Mouse (Mus musculus) gastrocnemius, postnatal 4 days (tissue): ENCODE results near the gene Vps25. TPM values are rescaled to one million over a fixed set of nuclear protein-coding genes. Genes with fewer than 3 reads are reported as not detected.
A peak's percentile ranks its signal among the peaks of the same experiment; 100 is the strongest.

Experiments used
- DNase-seq, 2 experiments: peaks; one replicate each; pipeline ENCODE4 v3.0.0; 2021 to 2022; ENCODE audit warnings: low spot score in 2 of 2, mixed read lengths in 2 of 2
- long read RNA-seq, 2 experiments: library from polyadenylated mRNA; stranded (forward); transcript quantifications; one replicate each; pipeline ENCODE4 v2.0.0; 2021
- total RNA-seq, 2 experiments: library from RNA; stranded (reverse); gene quantifications; 2 replicates each; pipeline ENCODE4 v1.2.3; 2021

Vps25 gene
- total RNA-seq = 10 to 100 TPM; 48.6 to 48.8 TPM
- long read RNA-seq, experiment 1, transcript Vps25-202 (6 exons, 1,106 nt) = major isoform, 81 of 86 reads
- long read RNA-seq, experiment 1, partial matches to known transcripts = 0 of 86 reads
- long read RNA-seq, experiment 1, other reads (novel, unspliced or antisense) = 0 of 86 reads
- long read RNA-seq, experiment 2, transcript Vps25-202 (6 exons, 1,106 nt) = major isoform, 61 of 70 reads
- long read RNA-seq, experiment 2, partial matches to known transcripts = 0 of 70 reads
- long read RNA-seq, experiment 2, other reads (novel, unspliced or antisense) = 3 of 70 reads

DNA sequence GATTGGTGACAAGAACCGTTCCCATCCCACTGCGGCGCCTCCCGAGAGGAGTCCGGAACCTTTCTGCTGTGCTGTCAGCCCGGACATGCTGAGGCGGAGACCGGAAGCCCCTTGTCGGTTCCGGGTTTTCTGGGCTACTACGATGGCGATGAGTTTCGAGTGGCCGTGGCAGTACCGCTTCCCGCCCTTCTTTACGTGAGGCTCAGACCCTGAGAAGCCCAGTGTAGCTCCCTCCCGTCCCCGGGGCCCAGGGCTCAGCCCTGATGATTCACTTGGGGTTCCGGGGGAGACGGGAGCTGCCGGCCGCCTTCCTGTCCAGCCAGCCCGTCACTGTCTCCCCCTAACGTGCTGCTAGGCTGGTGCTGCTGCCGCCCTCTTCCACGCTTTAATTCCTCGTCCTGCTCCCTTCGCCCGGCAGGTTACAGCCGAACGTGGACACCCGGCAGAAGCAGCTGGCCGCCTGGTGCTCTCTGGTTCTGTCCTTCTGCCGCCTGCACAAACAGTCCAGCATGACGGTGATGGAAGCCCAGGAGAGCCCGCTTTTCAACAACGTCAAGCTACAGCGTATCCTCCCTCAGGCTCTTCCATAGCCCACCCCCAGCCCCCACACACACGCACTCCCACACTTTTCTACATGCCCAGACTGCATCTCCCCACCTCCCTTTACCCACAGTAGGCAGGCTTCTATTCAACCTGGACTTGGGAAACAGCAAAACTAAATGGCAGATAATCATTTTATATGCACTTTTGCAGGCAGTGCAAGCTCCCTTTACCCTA, at the start of gene Vps25:
Gene Vps25 (plus strand): TSS at position 95 of the 777 bp plus-strand sequence.
- DNase-seq = peak; percentile 70 to 84

GRCm38 (mm10) chr11:101211970-101212369, 41.5 kb upstream of the Vps25 start:
- no peak for DNase-seq

- DNase-seq = no peak
Measured at GRCm38 (mm10) chr11:101216936-101217335, 36.6 kb upstream of the Vps25 start.

DNA sequence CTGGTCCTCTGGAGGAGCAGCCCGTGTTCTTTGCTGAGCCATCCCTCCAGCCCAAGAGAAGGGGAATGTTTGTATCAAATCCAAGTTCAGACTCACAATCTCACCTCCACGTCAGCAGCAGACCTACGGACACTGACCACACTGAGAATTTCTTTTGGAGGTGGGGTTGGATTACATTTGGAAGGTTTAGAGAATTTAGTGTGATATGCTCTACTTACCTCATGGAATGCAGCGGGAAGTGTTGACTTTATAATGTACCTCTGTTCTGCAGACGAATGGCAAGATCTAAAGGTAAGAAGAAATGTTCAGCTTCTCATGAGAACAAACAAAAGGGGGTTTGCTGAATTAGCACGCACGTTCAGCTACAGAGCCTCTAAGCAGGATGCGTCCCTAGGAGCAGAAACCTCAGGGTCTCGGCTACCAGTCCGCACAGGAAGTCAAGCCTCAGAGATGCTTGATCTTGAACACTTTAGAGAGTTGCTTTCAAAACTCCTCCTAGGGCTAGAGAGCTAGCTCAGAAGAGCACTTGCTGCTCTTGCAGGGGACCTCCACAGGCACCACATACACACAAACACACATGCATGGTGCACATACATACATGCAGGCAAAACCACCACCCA, 35.0 kb upstream of the Vps25 start:
- DNase-seq = no peak

GRCm38 (mm10) chr11:101220853-101221252, 32.7 kb upstream of the Vps25 start:
- DNase-seq = no peak

DNA sequence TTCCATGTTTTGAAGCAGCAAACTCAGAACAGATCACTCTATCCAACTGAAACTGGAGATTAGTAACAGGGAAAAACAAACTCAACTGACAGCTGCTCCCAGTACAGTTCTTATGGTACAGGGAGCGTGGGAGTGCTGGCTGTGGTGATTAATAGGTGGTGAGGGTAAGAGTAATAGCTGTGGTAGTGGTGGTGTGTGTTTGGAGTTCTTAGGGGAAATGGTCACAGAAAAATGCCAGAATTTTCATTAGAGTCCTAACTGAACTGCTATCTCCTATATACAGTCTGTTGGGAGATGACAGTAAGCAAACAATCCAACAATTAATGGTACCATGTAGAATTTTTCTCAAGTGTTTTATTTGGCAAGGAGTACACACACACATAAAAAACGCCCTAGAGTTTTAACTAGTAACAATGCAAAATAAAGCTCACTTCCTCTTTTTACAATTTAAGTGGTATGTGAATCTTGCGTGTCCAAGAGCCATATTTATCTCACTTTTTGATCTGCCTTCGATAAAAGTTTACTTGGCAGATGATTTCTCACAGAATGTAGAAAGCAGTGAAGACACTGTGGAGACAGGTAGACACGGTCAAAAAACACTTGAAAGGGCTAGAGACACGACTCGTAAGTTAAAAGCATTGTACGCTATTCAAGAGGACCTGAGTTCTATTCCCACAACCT, 32.1 kb upstream of the Vps25 start:
- no peak for DNase-seq

- DNase-seq = no peak
Measured at GRCm38 (mm10) chr11:101224337-101224736, 29.2 kb upstream of the Vps25 start.

- DNase-seq = no peak
Measured at GRCm38 (mm10) chr11:101225331-101226064, 28.0 kb upstream of the Vps25 start.

DNA sequence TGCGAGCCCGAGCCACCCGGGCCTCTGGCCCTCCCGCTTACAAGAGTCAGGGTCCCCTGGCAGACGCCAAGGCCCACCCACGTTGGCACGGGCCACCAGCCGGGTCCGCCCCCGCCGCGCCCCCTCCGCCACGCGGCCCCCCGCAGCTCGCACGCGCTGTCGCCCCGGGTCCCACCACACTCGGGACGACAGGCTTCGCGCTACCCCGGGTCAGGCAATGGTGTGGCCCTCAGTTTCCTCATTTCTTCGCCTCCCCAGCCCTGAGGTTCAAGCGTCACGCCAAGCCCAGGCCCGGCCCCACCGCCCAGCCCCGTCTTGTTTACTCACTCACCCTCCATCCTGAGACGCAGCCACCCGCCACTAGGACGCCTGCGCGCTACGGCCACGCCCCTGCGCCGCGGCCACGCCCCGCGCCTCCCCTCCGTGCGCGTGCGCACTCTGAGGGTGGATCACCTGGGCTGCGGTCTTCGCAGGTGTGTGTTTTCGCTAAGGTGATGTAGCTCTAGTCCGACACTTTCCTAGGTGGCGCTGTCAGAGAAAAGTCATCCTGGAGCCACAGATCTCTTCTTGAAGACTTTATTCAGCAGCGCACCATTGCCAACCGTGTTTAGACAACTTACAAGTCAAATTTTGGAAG, 27.3 kb upstream of the Vps25 start, which contains the start of gene Ezh1:
Gene Ezh1 (minus strand): TSS at position 399 of the 637 bp plus-strand sequence.
- peak; percentile 77 to 88 for DNase-seq

GRCm38 (mm10) chr11:101229361-101229900, 24.1 kb upstream of the Vps25 start:
- DNase-seq = peak in 1 of 2 experiments; percentile 64

GRCm38 (mm10) chr11:101230061-101230511, 23.4 kb upstream of the Vps25 start:
- DNase-seq = peak in 1 of 2 experiments; percentile 65

GRCm38 (mm10) chr11:101230526-101230925, 23.0 kb upstream of the Vps25 start:
- no peak for DNase-seq

- DNase-seq = peak in 1 of 2 experiments; percentile 73
Measured at GRCm38 (mm10) chr11:101230991-101231871, 22.3 kb upstream of the Vps25 start.

GRCm38 (mm10) chr11:101232010-101232839, 21.3 kb upstream of the Vps25 start:
- DNase-seq = peak in 1 of 2 experiments; percentile 41

DNA sequence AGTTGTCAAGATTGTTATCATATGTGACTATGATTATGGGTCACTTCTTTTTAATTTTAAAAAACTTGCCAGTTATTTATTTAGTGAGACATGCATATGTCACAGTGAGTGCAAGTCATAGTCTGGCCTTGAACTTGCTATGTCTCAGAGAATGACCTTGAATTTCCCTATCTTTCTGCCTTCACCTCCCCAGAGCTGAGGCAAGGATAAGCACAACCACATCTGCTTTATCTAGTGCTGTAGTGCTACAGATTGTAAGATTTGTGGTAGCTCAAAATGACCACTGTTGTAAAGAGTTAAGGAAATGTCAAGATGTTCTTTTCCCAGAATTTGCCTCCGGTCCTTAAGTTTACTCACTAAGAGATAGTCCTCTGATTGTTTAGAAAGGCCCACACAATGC, 20.3 kb upstream of the Vps25 start:
- no peak for DNase-seq

DNA sequence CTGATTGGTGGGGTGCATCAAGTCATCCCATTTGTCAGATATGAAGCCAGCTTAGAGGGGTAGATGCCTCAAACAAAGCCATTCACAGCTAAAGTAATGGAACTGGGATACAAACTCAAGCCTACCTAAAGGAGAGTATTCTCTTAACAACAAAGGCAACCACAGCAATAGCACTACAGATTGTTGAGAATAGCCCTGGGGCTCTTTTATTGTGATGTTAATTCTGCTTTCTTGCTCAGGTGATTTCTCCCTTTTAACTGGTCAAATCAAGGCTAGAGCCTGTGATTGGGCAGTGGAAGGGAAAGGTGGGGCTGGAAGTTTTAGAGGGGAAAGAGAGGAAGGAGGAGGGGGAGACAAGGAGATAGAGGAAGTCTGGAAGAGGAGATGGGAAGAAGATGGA, 19.4 kb upstream of the Vps25 start:
- no peak for DNase-seq

- no peak for DNase-seq
Measured at GRCm38 (mm10) chr11:101235429-101235828, 18.1 kb upstream of the Vps25 start.

GRCm38 (mm10) chr11:101236782-101237181, 16.7 kb upstream of the Vps25 start:
- DNase-seq = no peak
